Mouse (Mus musculus): ENCODE results near the gene Idi2.
"Not testable (repeated sequence)": the region's sequence is repeated elsewhere in the genome, so short reads cannot be mapped to it uniquely, and the experiment has no call there.

Idi2 gene

GRCm38 (mm10) chr13:8952563-8952962, at the start of gene Idi2:
Idi2 (plus strand) TSS chr13:8952863.
- POLR2A ChIA-PET, CTCF ChIA-PET: not testable (repeated sequence)

- POLR2A ChIA-PET = interaction anchor here in 1 of 4 experiments (0.6 to 1.0 kb wide), 2 partner anchors 158 to 210 kb away, joined by 3 read pairs; no protein-coding TSS in a partner anchor
- CTCF ChIA-PET = not testable (repeated sequence)
These were observed 46.7 kb upstream of the Idi2 start for GRCm38 (mm10) chr13:8905986-8906385.

GRCm38 (mm10) chr13:8913890-8914289, 38.8 kb upstream of the Idi2 start:
- CTCF ChIA-PET = not testable (repeated sequence)
- POLR2A ChIA-PET = interaction anchor here in 1 of 4 experiments (0.7 kb wide), 1 partner anchor 25 kb away, joined by 3 read pairs; no protein-coding TSS in a partner anchor

GRCm38 (mm10) chr13:8933499-8933898, 19.2 kb upstream of the Idi2 start:
- POLR2A ChIA-PET = no interaction called here
- CTCF ChIA-PET = no interaction called here

GRCm38 (mm10) chr13:8937611-8938140, 15.0 kb upstream of the Idi2 start:
- POLR2A ChIA-PET = interaction anchor here in 2 of 4 experiments (0.7 to 1.6 kb wide), 3 partner anchors 48 to 717 kb away, joined by 4 read pairs; partner anchors contain the start of gene Idi1 (in 1 of the 2)
- CTCF ChIA-PET = not testable (repeated sequence)

- POLR2A ChIA-PET, CTCF ChIA-PET: not testable (repeated sequence)
These were observed 11.6 kb upstream of the Idi2 start for GRCm38 (mm10) chr13:8941110-8941509.

GRCm38 (mm10) chr13:8941701-8942100, 11.0 kb upstream of the Idi2 start:
- POLR2A ChIA-PET, CTCF ChIA-PET: not testable (repeated sequence)

- POLR2A ChIA-PET, CTCF ChIA-PET: not testable (repeated sequence)
These were observed 8.8 kb upstream of the Idi2 start for GRCm38 (mm10) chr13:8943828-8944227.

- POLR2A ChIA-PET, CTCF ChIA-PET: not testable (repeated sequence)
These were observed 4.5 kb upstream of the Idi2 start, which contains the start of gene Gm9745 for GRCm38 (mm10) chr13:8948131-8948530. Gm9745 (minus strand) TSS chr13:8948231.

GRCm38 (mm10) chr13:8955127-8955526, 2.5 kb downstream of the Idi2 start:
- POLR2A ChIA-PET, CTCF ChIA-PET: not testable (repeated sequence)

- CTCF ChIA-PET, POLR2A ChIA-PET: not testable (repeated sequence)
These were observed 4.2 kb downstream of the Idi2 start for GRCm38 (mm10) chr13:8956873-8957272.

- CTCF ChIA-PET, POLR2A ChIA-PET: not testable (repeated sequence)
These were observed 6.4 kb downstream of the Idi2 start for GRCm38 (mm10) chr13:8959058-8959457.

GRCm38 (mm10) chr13:8959554-8959953, 6.9 kb downstream of the Idi2 start:
- POLR2A ChIA-PET, CTCF ChIA-PET: not testable (repeated sequence)

GRCm38 (mm10) chr13:8961128-8961888, 8.6 kb downstream of the Idi2 start:
- POLR2A ChIA-PET = interaction anchor here in 2 of 4 experiments (1.1 to 1.6 kb wide), 5 partner anchors 17 to 75 kb away, joined by 3 to 6 read pairs (median 3); no protein-coding TSS in a partner anchor
- CTCF ChIA-PET = not testable (repeated sequence)

GRCm38 (mm10) chr13:8962266-8962665, 9.6 kb downstream of the Idi2 start:
- CTCF ChIA-PET = not testable (repeated sequence)
- POLR2A ChIA-PET = interaction anchor here in 2 of 4 experiments (0.8 to 1.6 kb wide), 6 partner anchors 16 to 77 kb away, joined by 3 to 6 read pairs (median 3); partner anchors contain the start of genes Gtpbp4 (in 1 of the 2) and Idi1 (in 1 of the 2)

GRCm38 (mm10) chr13:8965224-8965623, 12.6 kb downstream of the Idi2 start:
- ChIA-PET CTCF (no interaction called here), POLR2A (no interaction called here)

GRCm38 (mm10) chr13:8967742-8968141, 15.1 kb downstream of the Idi2 start:
- POLR2A ChIA-PET = interaction anchor here in 2 of 4 experiments (0.6 to 2.6 kb wide), 9 partner anchors 9 to 214 kb away, joined by 3 to 9 read pairs (median 4); partner anchors contain the start of genes Gtpbp4 (in 1 of the 2) and Idi1 (in 1 of the 2)
- CTCF ChIA-PET = interaction anchor here in 1 of 4 experiments (0.6 kb wide), 1 partner anchor 25 kb away, joined by 3 read pairs; no protein-coding TSS in a partner anchor

GRCm38 (mm10) chr13:8972369-8972768, 19.7 kb downstream of the Idi2 start:
- CTCF ChIA-PET = no interaction called here

GRCm38 (mm10) chr13:8972972-8973371, 20.3 kb downstream of the Idi2 start:
- POLR2A ChIA-PET = interaction anchor here in 1 of 4 experiments (0.7 kb wide), 1 partner anchor 14 kb away, joined by 4 read pairs; no protein-coding TSS in a partner anchor
- CTCF ChIA-PET = no interaction called here

More at GRCm38 (mm10) chr13:8972369-8972768, 19.7 kb downstream of the Idi2 start:
- POLR2A ChIA-PET = interaction anchor here in 1 of 4 experiments (0.7 kb wide), 1 partner anchor 15 kb away, joined by 4 read pairs; no protein-coding TSS in a partner anchor

- ChIA-PET POLR2A (interaction anchor here in 2 of 4 experiments (0.9 to 3.7 kb wide), 2 partner anchors 16 to 107 kb away, joined by 4 to 20 read pairs; partner anchors contain the start of gene Idi1 (in 1 of the 2)), CTCF (no interaction called here)
These were observed 39.6 kb downstream of the Idi2 start for GRCm38 (mm10) chr13:8992231-8992630.
